Mouse (Mus musculus): ENCODE results near the gene Tecpr1. TPM values are rescaled to one million over a fixed set of nuclear protein-coding genes. Genes with fewer than 3 reads are reported as not detected.

The Tecpr1 gene
- polyA plus RNA-seq, 1 experiment from 2014 or later, result 24.7 TPM

DNA sequence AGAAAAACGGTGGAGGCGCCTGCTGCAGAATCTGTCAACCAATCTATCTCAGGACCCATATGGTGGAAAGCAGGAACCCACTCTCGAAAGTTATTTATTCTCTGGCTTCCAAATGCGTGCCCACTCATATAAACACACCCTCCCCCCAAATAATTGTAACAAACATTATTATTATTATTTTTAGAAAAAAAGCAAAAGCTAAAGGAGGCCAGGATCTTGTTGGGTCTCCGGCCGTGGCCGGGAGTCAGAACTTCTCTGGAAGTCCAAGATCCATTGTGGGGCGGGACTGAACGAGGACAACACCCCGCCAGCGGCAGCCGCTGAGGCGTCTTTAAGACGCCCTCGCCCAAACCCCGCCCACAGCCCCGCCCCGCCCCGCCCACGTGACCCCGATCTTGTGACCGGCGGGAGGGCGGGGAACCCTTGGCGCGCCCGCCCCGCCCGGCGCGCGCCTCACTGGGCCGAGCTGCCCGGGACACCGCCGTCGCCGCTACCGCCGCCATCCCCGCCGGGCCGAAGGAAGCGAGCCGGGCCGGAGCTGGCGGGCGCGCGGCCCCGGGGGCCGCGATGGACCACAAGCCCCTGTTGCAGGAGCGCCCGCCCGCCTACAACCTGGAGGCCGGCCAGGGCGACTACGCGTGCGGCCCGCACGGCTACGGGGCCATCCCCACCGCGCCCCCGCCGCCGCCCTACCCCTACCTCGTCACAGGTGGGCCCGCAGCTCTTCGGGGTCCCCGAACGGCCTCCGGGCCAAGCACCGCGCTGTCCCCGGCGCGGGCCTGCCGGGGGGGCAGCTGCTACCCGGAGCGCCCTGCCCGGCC lies 31.6 kb upstream of the Tecpr1 start:
- Histone ChIP-seq H3K36me3 (ENCODE audit: control insufficient read depth, insufficient read depth, low read length) (no peaks in the 10 kb centered on the region), H3K27me3 (ENCODE audit: control insufficient read depth, insufficient read depth, low read length) (no peaks in the 10 kb centered on the region), H3K9me3 (replicated peaks; ENCODE audit: control insufficient read depth, low read length) (no peaks in the 10 kb centered on the region), H3K9ac (ENCODE audit: low read length) (peak overlapping the region; percentile 98), H3K4me1 (ENCODE audit: control insufficient read depth, insufficient read depth, low read length) (peaks cover 44% of the 10 kb centered on the region), H3K27ac (ENCODE audit: low read length) (peak overlapping the region; percentile 96), H3K4me2 (ENCODE audit: low read depth, low read length) (peak overlapping the region; percentile 82), H3K4me3 (replicated peaks; ENCODE audit: low read length) (peak overlapping the region; percentile 94)
- peak; percentile 88 for ATAC-seq (ENCODE audit: insufficient read depth, low FRiP score)
- WGBS, result under 1% methylated on average over 78 of the region's 84 CpGs

DNA sequence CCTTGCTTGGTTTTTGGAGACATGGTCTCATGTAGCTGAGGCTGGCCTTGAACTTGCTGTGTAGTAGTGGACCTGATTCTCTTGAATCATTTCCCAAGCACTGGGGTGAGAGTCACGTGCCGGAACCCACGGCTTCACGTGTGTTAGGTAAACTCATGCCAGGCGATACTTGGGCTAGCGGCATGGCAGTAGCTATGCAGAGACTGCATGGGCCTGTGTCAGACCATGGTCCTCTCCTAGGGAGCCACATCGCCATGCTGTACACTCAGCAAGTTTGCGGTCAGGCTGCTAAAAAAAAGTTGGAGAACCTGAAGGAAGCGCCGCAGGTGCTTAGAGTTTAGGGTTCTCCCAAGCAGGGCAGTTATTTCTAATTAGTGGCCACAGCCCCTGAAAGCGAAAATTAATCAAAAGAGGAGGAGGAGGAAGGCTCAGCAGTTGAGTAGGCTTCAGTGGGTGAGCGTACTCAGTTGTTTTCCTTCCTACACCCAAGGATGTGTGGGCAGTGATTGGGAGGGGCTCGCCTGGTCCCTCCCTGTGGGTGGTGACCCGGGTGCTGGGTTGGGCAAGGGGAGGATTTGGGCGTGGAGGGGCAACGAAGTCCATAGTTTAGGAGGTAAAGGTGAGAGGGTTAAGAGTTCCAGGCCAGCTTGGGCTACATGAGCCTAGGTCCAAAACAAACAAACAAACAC lies 30.9 kb upstream of the Tecpr1 start:
- H3K36me3 ChIP-seq (ENCODE audit: control insufficient read depth, insufficient read depth, low read length), result no peaks in the 10 kb centered on the region
- H3K27me3 ChIP-seq (ENCODE audit: control insufficient read depth, insufficient read depth, low read length), result no peaks in the 10 kb centered on the region
- H3K4me3 ChIP-seq (replicated peaks; ENCODE audit: low read length), result peak overlapping the region; percentile 94
- peaks cover 38% of the 10 kb centered on the region for H3K4me1 ChIP-seq (ENCODE audit: control insufficient read depth, insufficient read depth, low read length)
- H3K9ac ChIP-seq (ENCODE audit: low read length), result peak overlapping the region; percentile 58
- no peaks in the 10 kb centered on the region for H3K9me3 ChIP-seq (replicated peaks; ENCODE audit: control insufficient read depth, low read length)
- WGBS, result 50% methylated on average over 16 of the region's 16 CpGs
- peak; percentile 77 for ATAC-seq (ENCODE audit: insufficient read depth, low FRiP score)
- H3K4me2 ChIP-seq (ENCODE audit: low read depth, low read length), result peak overlapping the region; percentile 59
- H3K27ac ChIP-seq (ENCODE audit: low read length), result peak overlapping the region; percentile 50

DNA sequence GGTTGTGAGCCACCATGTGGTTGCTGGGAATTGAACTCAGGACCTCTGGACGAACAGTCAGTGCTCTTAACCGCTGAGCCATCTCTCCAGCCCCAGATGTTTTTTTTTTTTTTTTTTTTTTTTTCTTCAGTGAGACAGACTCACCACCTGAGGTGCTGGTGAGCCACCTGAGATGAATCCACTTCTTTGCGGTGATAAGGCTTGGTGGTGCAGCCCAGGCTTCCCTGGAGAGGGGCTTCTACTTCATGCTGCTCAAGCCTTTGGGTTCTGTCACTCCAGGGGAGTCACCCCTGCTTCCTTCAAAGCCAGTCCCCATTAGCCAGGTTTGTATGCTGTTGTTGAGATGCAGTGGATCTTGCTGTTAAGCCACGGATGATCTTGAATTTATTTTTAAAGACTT lies 29.8 kb upstream of the Tecpr1 start:
- no peak overlapping the region for H3K4me3 ChIP-seq (replicated peaks; ENCODE audit: low read length)
- no peak for ATAC-seq (ENCODE audit: insufficient read depth, low FRiP score)
- H3K27me3 ChIP-seq (ENCODE audit: control insufficient read depth, insufficient read depth, low read length), result no peaks in the 10 kb centered on the region
- no peaks in the 10 kb centered on the region for H3K36me3 ChIP-seq (ENCODE audit: control insufficient read depth, insufficient read depth, low read length)
- H3K9ac ChIP-seq (ENCODE audit: low read length), result no peak overlapping the region
- H3K4me1 ChIP-seq (ENCODE audit: control insufficient read depth, insufficient read depth, low read length), result peaks cover 28% of the 10 kb centered on the region
- H3K4me2 ChIP-seq (ENCODE audit: low read depth, low read length), result no peak overlapping the region
- H3K27ac ChIP-seq (ENCODE audit: low read length), result no peak overlapping the region
- 73% methylated on average over 4 of the region's 4 CpGs for WGBS
- no peaks in the 10 kb centered on the region for H3K9me3 ChIP-seq (replicated peaks; ENCODE audit: control insufficient read depth, low read length)

DNA sequence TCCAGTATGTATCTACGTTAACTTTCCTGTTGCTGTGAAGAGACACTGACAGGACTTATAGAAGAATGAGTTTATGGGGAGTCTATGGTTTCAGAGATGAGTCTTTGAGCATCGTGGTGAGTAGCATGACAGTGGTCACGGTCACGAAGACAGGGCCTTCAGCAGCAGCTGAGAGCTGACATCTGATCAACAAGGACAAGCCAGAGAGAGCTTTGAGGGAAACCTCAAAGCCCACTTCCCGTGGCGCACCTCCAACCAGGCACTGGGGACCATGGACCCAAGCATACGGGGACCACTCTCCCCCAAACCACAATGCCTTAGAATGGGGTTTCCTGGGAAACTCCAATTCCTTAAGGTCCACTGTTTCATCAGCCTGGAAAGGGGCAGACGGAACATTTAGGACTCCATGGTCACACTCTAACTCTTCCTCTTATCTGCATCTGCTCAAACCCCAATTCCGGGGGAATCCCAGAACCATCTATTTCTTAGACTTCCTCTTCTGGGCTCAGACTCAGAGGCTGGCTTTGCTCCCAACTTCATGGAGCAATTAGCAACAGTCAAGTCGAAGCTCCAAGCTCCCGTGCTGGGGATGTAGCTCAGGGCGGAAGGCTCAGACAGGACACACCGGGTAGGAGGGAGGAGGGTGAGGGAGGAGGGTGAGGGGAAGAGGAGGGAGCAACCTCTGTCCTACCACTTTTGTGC lies 28.6 kb upstream of the Tecpr1 start:
- Histone ChIP-seq H3K4me2 (ENCODE audit: low read depth, low read length) (no peak overlapping the region), H3K27me3 (ENCODE audit: control insufficient read depth, insufficient read depth, low read length) (no peaks in the 10 kb centered on the region), H3K4me3 (replicated peaks; ENCODE audit: low read length) (no peak overlapping the region), H3K27ac (ENCODE audit: low read length) (no peak overlapping the region), H3K4me1 (ENCODE audit: control insufficient read depth, insufficient read depth, low read length) (peaks cover 19% of the 10 kb centered on the region), H3K9me3 (replicated peaks; ENCODE audit: control insufficient read depth, low read length) (no peaks in the 10 kb centered on the region), H3K36me3 (ENCODE audit: control insufficient read depth, insufficient read depth, low read length) (no peaks in the 10 kb centered on the region), H3K9ac (ENCODE audit: low read length) (no peak overlapping the region)
- ATAC-seq (ENCODE audit: insufficient read depth, low FRiP score), result no peak
- WGBS, result 84% methylated on average over 13 of the region's 13 CpGs

DNA sequence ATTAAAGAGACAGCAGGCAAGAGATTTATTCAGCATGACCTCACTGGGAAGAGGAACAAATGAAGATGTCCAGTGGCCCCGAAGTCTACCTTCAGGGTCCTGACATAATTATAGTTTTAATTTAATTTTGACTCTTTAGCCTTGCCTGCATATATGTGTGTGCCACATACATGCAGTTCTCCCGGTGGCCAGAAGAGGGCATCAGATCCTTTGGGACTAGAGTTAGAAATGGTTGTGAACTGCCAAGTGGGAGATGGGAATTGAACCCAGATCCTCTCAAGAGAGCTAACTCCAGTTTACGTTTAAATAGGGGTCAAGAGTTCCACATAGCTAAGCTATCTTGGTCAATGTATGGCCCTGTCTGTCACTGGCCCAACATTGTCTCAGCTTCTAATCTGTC lies 26.5 kb upstream of the Tecpr1 start:
- WGBS, result 82% methylated on average over 3 of the region's 3 CpGs
- H3K9ac ChIP-seq (ENCODE audit: low read length), result no peak overlapping the region
- H3K27ac ChIP-seq (ENCODE audit: low read length), result no peak overlapping the region
- ATAC-seq (ENCODE audit: insufficient read depth, low FRiP score), result no peak
- no peaks in the 10 kb centered on the region for H3K36me3 ChIP-seq (ENCODE audit: control insufficient read depth, insufficient read depth, low read length)
- H3K27me3 ChIP-seq (ENCODE audit: control insufficient read depth, insufficient read depth, low read length), result no peaks in the 10 kb centered on the region
- no peak overlapping the region for H3K4me2 ChIP-seq (ENCODE audit: low read depth, low read length)
- H3K9me3 ChIP-seq (replicated peaks; ENCODE audit: control insufficient read depth, low read length), result no peaks in the 10 kb centered on the region
- peaks cover 13% of the 10 kb centered on the region for H3K4me1 ChIP-seq (ENCODE audit: control insufficient read depth, insufficient read depth, low read length)
- no peak overlapping the region for H3K4me3 ChIP-seq (replicated peaks; ENCODE audit: low read length)

DNA sequence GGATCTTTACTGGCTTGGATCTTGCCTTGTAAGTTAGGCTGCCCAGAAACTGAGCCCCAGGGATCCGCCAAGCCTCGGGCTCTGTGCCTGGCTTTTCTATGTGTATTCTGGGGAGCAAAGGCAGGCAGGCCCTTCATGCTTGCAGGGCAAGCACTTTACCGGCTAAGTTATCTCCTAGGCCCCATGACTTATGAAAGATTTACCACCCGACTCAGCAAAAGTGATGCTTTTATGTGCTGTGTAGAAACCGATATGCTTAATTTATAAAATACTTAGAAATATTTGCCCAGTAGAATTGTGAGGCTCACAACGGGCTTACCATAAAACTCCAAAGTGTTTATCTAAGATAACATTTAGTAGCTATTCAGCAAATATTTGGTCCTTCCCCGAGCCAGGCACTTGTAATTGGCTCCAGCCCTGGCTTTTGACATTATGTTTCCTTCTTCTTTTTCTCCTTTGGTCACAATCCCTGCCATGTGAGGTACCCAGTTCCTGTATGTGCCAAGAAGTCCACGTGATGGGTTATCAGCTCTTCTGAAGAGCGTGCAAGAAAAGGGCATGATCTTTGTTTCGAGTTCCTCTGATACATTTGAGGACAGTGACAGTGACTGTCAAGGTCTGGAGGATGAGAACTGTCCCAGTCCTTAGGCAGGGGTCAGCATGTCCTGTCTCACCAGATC lies 24.6 kb upstream of the Tecpr1 start:
- Histone ChIP-seq H3K4me1 (ENCODE audit: control insufficient read depth, insufficient read depth, low read length) (peaks cover 8% of the 10 kb centered on the region; the same call in 1 of the 2 replicates), H3K27me3 (ENCODE audit: control insufficient read depth, insufficient read depth, low read length) (no peaks in the 10 kb centered on the region), H3K4me2 (ENCODE audit: low read depth, low read length) (no peak overlapping the region), H3K9me3 (replicated peaks; ENCODE audit: control insufficient read depth, low read length) (no peaks in the 10 kb centered on the region), H3K9ac (ENCODE audit: low read length) (no peak overlapping the region), H3K27ac (ENCODE audit: low read length) (peak overlapping the region; percentile 77), H3K36me3 (ENCODE audit: control insufficient read depth, insufficient read depth, low read length) (no peaks in the 10 kb centered on the region), H3K4me3 (replicated peaks; ENCODE audit: low read length) (no peak overlapping the region)
- WGBS, result 39% methylated on average over 10 of the region's 10 CpGs
- ATAC-seq (ENCODE audit: insufficient read depth, low FRiP score), result peak; percentile 77

DNA sequence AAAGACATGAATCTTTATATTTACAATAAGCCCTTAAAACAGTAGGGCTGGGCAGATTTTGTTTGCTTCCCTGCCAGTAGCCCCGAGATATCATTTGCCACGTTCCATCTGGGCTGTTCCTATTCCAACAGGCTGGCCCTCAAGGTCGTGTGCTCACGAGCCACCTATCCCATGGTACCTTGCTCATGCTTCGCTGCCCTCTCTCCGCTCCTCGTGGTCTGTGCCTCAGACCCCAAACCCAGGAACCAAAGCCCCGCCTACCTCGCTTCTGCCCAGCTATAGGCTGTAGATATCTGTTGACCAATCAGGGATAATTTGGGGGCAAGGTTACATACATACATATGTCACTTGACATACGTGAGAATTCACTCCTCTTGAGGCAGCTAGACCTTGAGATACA lies 23.9 kb upstream of the Tecpr1 start:
- peaks cover 8% of the 10 kb centered on the region; the same call in 1 of the 2 replicates for H3K4me1 ChIP-seq (ENCODE audit: control insufficient read depth, insufficient read depth, low read length)
- H3K9me3 ChIP-seq (replicated peaks; ENCODE audit: control insufficient read depth, low read length), result no peaks in the 10 kb centered on the region
- H3K9ac ChIP-seq (ENCODE audit: low read length), result no peak overlapping the region
- H3K27me3 ChIP-seq (ENCODE audit: control insufficient read depth, insufficient read depth, low read length), result no peaks in the 10 kb centered on the region
- H3K36me3 ChIP-seq (ENCODE audit: control insufficient read depth, insufficient read depth, low read length), result no peaks in the 10 kb centered on the region
- WGBS, result 46% methylated on average over 10 of the region's 10 CpGs
- H3K4me3 ChIP-seq (replicated peaks; ENCODE audit: low read length), result no peak overlapping the region
- peak overlapping the region; percentile 16 for H3K4me2 ChIP-seq (ENCODE audit: low read depth, low read length)
- H3K27ac ChIP-seq (ENCODE audit: low read length), result peak overlapping the region; percentile 77
- peak; percentile 18; the same call in 1 of the 2 replicates for ATAC-seq (ENCODE audit: insufficient read depth, low FRiP score)

DNA sequence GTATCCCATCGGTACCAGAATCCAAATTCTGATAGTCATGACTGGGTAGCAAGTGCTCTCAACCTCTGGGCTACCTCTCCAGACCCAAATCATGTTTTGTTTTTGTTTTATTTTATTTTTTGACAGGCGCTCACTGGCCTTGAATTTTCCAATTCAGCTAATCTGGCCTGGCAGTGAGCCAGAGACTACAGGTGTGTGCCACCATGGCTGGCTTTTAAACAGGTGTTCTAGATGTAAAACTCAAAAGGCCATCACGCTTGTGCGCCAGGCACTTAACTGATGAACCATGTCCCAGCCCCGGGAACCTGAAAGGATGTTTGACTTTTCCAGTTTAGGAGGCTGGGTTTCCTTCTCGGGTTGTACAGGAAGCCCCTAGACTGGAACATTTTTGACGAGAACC lies 23.3 kb upstream of the Tecpr1 start:
- no peaks in the 10 kb centered on the region for H3K36me3 ChIP-seq (ENCODE audit: control insufficient read depth, insufficient read depth, low read length)
- H3K4me1 ChIP-seq (ENCODE audit: control insufficient read depth, insufficient read depth, low read length), result peaks cover 8% of the 10 kb centered on the region; the same call in 1 of the 2 replicates
- peak overlapping the region; percentile 16 for H3K4me2 ChIP-seq (ENCODE audit: low read depth, low read length)
- no peak for ATAC-seq (ENCODE audit: insufficient read depth, low FRiP score)
- H3K9me3 ChIP-seq (replicated peaks; ENCODE audit: control insufficient read depth, low read length), result no peaks in the 10 kb centered on the region
- no peak overlapping the region for H3K4me3 ChIP-seq (replicated peaks; ENCODE audit: low read length)
- 46% methylated on average over 7 of the region's 7 CpGs for WGBS
- no peaks in the 10 kb centered on the region for H3K27me3 ChIP-seq (ENCODE audit: control insufficient read depth, insufficient read depth, low read length)
- peak overlapping the region; percentile 77 for H3K27ac ChIP-seq (ENCODE audit: low read length)
- H3K9ac ChIP-seq (ENCODE audit: low read length), result no peak overlapping the region

All from stomach, embryonic 16.5 days (tissue).